Mouse (Mus musculus) limb, embryonic 10.5 days (tissue): ENCODE results near the gene AI467606. TPM values are rescaled to one million over a fixed set of nuclear protein-coding genes. Genes with fewer than 3 reads are reported as not detected.

Experiments
- DNase-seq: peaks from one replicate; pipeline ENCODE4 v3.0.0-alpha.2; 2017; ENCODE audit warnings: low spot score
- H3K27ac ChIP-seq: fragments of 300-500 bp; sonication (generic); 2 replicates; pipeline ENCODE4 v1.5.1; 2016; ENCODE audit warnings: mild to moderate bottlenecking
- H3K27me3 ChIP-seq: fragments of 300-500 bp; sonication (generic); 2 replicates; pipeline ENCODE4 v1.6.1; 2016; ENCODE audit warnings: low read depth, mild to moderate bottlenecking; ENCODE audit not compliant: poor library complexity, severe bottlenecking
- H3K36me3 ChIP-seq: fragments of 300-500 bp; sonication (generic); 2 replicates; pipeline ENCODE4 v1.6.1; 2016; ENCODE audit warnings: mild to moderate bottlenecking, moderate library complexity
- H3K4me1 ChIP-seq: fragments of 300-500 bp; sonication (generic); 2 replicates; pipeline ENCODE4 v1.6.1; 2016
- H3K4me3 ChIP-seq: fragments of 300-500 bp; sonication (generic); 2 replicates; pipeline ENCODE4 v1.5.1; 2016; ENCODE audit warnings: mild to moderate bottlenecking, moderate library complexity
- H3K9me3 ChIP-seq: fragments of 300-500 bp; sonication (generic); replicated peaks from 2 replicates; pipeline ENCODE4 v1.6.1; 2016; ENCODE audit warnings: mild to moderate bottlenecking
- WGBS: fragments of 180-500 bp; shearing (Covaris S2); methylation state at CpG from one replicate; pipeline ENCODE4 v1.1.7; 2016; 5-methylcytosine and 5-hydroxymethylcytosine counted together
- polyA plus RNA-seq: library from polyadenylated mRNA; unstranded; fragments of >200 nt; fragmentation: Nextera tagmentation; extraction: Ambion mirVana; gene quantifications from 2 replicates; pipeline ENCODE4 v1.2.1, GENCODE M21; 2016

Gene AI467606
- 0.36 and 0.86 TPM in 2 replicates for polyA plus RNA-seq

DNA sequence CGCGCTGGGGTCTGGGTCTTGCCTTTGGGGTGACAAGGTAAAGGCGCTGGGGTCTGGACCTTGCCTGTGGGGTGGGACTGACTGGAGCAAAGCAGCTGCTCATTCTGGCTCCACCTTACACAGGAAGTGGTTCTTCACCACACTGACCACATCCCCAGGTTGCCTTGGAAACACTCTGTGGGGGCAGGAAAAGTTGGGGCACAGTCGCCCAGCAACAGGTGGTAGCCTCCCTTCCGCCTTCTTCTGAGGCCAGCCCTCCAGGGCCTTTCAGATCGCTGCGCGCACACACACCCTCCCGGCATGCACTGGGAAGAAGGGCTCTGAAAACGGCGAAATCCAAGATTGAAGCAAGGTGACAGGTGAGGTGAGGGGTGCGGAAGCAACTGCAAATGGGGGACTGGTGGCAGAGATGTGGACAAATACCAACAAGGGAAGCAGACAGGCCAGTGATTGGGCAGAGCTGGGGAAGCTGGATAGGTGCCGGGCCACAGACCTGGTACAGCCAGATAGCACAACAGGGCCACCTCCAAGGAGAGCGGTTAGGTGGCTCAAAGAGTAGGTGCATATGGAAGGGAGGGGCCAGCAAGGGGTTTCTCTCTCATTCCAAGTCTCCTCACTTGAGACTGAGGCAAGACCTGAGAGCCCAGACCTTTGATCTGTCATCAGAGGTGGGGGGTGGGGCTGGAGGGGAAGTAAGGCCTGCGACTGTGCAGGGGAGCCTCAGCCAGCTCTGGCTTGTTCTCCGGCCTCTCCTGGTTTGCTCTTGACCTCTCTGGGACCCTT, at the start of gene AI467606:
Gene AI467606, plus strand, starts transcription at position 246 of the 783 bp plus-strand sequence.
- Histone ChIP-seq H3K27ac (peak within 1 kb of the TSS; percentile 70), H3K36me3 (no peaks in the 10 kb centered on the region), H3K4me3 (peak within 1 kb of the TSS; percentile 18; the same call in 1 of the 2 replicates), H3K27me3 (peaks cover 5% of the 10 kb centered on the region; the same call in 1 of the 2 replicates), H3K4me1 (peaks cover 30% of the 10 kb centered on the region), H3K9me3 (no peaks in the 10 kb centered on the region)
- 61% methylated on average over 16 of the region's 16 CpGs for WGBS
- DNase-seq: no peak

DNA sequence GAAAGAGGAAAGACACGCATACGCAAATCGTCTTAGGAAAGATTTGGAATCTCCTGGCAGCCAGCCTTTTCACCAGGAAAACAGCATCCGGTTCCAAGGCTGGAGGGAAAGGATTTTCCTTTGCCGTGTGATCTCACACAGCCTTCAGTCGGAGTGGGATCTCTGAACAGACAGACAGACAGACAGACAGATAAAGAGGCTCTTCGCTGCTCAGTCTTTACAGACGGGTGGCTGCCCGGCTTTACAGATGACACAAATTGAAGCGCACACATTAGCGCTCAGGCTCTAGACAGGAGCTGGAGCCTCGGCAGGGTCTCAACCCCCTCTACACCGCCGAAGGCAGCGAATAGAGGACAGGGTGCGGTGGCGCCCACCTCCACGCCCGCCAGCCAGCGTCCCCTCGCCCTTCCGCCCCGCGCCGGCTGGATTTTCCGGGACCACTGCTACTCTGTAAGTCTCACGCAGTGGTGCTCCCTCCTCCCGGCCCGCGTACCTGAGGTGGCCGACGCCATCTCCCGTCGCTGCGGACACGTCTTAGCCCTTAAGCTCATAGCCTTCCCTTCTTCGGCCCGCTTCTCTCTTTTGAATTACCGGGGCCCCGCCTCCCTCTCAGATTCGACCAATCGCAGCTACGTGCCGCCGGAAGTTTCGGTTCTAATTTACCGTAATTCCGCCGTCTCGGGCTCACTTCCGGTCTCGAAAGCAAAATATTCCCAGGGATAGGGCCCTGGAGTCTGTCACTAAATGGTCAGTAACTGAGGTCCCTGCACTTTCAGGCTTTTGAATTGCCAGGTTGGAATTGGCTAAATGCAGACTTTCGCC, 49.1 kb upstream of the AI467606 start, which contains the start of gene Kif22:
Gene Kif22, minus strand, starts transcription at position 621 of the 822 bp plus-strand sequence.
- H3K27ac ChIP-seq: peak within 1 kb of the TSS; percentile 94
- under 1% methylated on average over 53 of the region's 53 CpGs for WGBS
- peaks cover 36% of the 10 kb centered on the region for H3K36me3 ChIP-seq
- no peaks in the 10 kb centered on the region for H3K27me3 ChIP-seq
- H3K4me3 ChIP-seq: peak within 1 kb of the TSS; percentile 97
- DNase-seq: peak; percentile 89
- H3K9me3 ChIP-seq: no peaks in the 10 kb centered on the region
- peaks cover 20% of the 10 kb centered on the region for H3K4me1 ChIP-seq

DNA sequence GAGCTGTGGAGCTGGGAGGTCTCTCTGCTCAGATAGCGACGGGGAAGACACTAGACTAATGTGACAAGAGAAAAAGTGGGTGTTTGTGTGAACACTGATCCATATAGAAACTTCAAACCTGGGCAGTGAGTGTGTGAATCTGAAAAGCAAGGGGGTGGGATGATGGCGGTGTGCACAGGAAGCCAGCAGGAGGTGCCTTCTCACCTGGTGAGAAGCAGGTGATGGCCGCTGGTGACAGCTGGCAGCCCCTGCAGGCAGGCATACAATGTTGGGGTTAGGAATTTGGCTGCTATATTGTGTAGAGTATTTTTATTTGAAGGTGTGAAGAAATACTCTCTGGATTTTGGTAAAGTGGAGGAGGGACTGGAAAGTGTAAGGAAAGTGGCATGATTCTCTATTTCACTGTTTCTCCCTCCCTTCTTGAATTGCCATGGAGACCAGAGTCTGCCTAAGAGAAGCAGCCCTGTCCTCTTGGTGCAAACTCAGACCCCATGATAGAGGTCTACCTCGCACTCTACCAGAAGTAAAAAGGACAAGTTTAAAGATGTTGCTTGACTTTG, 36.1 kb upstream of the AI467606 start:
- Histone ChIP-seq H3K36me3 (no peaks in the 10 kb centered on the region), H3K27me3 (no peaks in the 10 kb centered on the region; the same call in 1 of the 2 replicates), H3K4me1 (no peaks in the 10 kb centered on the region), H3K27ac (no peak overlapping the region), H3K4me3 (no peak overlapping the region), H3K9me3 (no peaks in the 10 kb centered on the region)
- DNase-seq: no peak
- WGBS: 69% methylated on average over 5 of the region's 5 CpGs

- Histone ChIP-seq H3K36me3 (no peaks in the 10 kb centered on the region), H3K27me3 (0 out of 2 replicates have a peak, but pooled peaks cover 4% of the 10 kb centered on the region), H3K4me1 (no peaks in the 10 kb centered on the region), H3K4me3 (no peak overlapping the region), H3K27ac (no peak overlapping the region), H3K9me3 (no peaks in the 10 kb centered on the region)
- DNase-seq: no peak
- 87% methylated on average over 6 of the region's 6 CpGs for WGBS
Measured at GRCm38 (mm10) chr7:127065538-127065937, 25.6 kb upstream of the AI467606 start.

GRCm38 (mm10) chr7:127066317-127066716, 24.8 kb upstream of the AI467606 start:
- Histone ChIP-seq H3K9me3 (no peaks in the 10 kb centered on the region), H3K4me3 (no peak overlapping the region), H3K27me3 (0 out of 2 replicates have a peak, but pooled peaks cover 3% of the 10 kb centered on the region), H3K27ac (no peak overlapping the region), H3K4me1 (no peaks in the 10 kb centered on the region), H3K36me3 (no peaks in the 10 kb centered on the region)
- WGBS: 83% methylated on average over 4 of the region's 4 CpGs
- no peak for DNase-seq

DNA sequence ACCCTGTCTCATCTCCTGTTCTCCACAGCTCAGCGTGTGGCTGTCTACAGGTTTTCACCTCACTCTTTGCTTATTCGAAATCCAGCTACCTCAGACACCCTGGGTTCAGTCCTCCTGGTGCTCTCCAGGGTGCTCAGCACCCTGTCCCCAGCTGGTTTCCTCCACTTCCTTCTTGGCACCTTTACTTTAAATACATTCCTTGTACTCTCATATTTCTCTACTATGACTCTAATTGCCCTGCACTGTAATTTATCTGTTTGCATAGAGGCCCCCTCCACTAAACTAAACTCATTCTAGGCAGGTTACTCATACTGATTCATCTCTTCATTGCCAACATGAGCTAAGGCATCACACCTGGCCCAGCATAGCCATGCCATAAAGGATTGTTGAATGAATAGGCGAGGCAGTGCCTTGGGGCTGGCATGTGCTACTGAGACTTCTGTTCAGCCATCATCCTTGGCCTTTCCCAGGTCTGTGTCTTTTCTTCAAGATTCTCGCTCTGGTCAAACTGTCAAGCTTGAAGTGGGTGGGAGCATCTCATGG, 20.2 kb upstream of the AI467606 start:
- DNase-seq: no peak
- H3K36me3 ChIP-seq: no peaks in the 10 kb centered on the region
- no peaks in the 10 kb centered on the region for H3K9me3 ChIP-seq
- H3K27ac ChIP-seq: no peak overlapping the region
- H3K4me3 ChIP-seq: no peak overlapping the region
- no peaks in the 10 kb centered on the region for H3K4me1 ChIP-seq
- 77% methylated on average over 4 of the region's 4 CpGs for WGBS
- H3K27me3 ChIP-seq: no peaks in the 10 kb centered on the region

- H3K9me3 ChIP-seq: no peaks in the 10 kb centered on the region
- H3K4me3 ChIP-seq: no peak overlapping the region
- H3K27me3 ChIP-seq: no peaks in the 10 kb centered on the region
- no peak overlapping the region for H3K27ac ChIP-seq
- 86% methylated on average over 4 of the region's 4 CpGs for WGBS
- no peaks in the 10 kb centered on the region for H3K4me1 ChIP-seq
- H3K36me3 ChIP-seq: no peaks in the 10 kb centered on the region
- no peak for DNase-seq
Measured at GRCm38 (mm10) chr7:127073221-127073620, 17.9 kb upstream of the AI467606 start.

GRCm38 (mm10) chr7:127076188-127076587, 15.0 kb upstream of the AI467606 start:
- no peaks in the 10 kb centered on the region for H3K36me3 ChIP-seq
- H3K27me3 ChIP-seq: no peaks in the 10 kb centered on the region
- H3K4me3 ChIP-seq: no peak overlapping the region
- H3K9me3 ChIP-seq: no peaks in the 10 kb centered on the region
- 93% methylated on average over 5 of the region's 5 CpGs for WGBS
- DNase-seq: no peak
- no peak overlapping the region for H3K27ac ChIP-seq
- H3K4me1 ChIP-seq: 0 out of 2 replicates have a peak, but pooled peaks cover 3% of the 10 kb centered on the region

GRCm38 (mm10) chr7:127077692-127078091, 13.5 kb upstream of the AI467606 start:
- no peaks in the 10 kb centered on the region for H3K27me3 ChIP-seq
- H3K9me3 ChIP-seq: no peaks in the 10 kb centered on the region
- 89% methylated on average over 3 of the region's 3 CpGs for WGBS
- no peaks in the 10 kb centered on the region for H3K36me3 ChIP-seq
- H3K4me1 ChIP-seq: 0 out of 2 replicates have a peak, but pooled peaks cover 3% of the 10 kb centered on the region
- no peak overlapping the region for H3K4me3 ChIP-seq
- H3K27ac ChIP-seq: no peak overlapping the region
- no peak for DNase-seq

DNA sequence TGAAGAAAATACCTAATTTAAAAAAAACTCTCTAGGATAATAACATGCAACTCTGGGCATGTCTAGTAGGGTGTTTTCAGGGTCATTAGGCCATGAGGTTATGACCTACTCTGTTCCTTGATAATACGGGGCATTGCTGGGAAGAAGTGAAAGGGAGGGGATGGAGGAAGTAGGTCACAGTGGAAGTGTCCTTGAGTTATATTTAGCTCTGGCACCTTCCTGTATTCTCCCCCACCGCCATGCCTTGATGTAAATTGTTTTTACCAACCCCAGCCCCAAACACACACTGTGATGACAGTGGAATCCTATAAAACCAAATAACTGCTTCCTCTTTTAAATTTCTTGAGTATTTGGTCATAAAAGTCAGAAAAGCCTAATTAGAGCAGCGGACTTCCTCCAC, 11.1 kb upstream of the AI467606 start:
- Histone ChIP-seq H3K27me3 (no peaks in the 10 kb centered on the region), H3K4me3 (no peak overlapping the region), H3K27ac (no peak overlapping the region), H3K9me3 (no peaks in the 10 kb centered on the region), H3K36me3 (no peaks in the 10 kb centered on the region), H3K4me1 (0 out of 2 replicates have a peak, but pooled peaks cover 3% of the 10 kb centered on the region)
- no peak for DNase-seq
- WGBS: 60% methylated on average over 3 of the region's 3 CpGs

DNA sequence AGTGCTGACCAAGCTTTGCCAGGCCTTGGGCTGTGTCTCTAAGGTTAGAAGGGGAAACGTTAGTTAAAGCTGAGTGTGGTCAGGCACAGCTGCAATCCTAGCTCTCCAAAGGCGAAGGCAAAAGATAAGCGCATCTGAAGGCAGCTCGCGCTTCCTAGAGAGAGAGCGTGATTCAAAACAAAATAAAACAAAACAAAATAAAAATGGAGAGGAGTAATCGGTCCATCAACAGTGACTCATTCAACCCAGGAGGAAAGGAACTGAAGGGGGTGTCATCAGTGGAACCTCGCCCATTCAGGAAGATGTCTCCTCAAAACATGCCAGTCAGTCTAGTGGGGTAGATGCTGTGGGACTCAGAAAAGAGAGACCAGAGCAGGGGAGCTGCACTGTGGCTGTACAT, 8.9 kb upstream of the AI467606 start:
- DNase-seq: no peak
- no peaks in the 10 kb centered on the region for H3K36me3 ChIP-seq

DNA sequence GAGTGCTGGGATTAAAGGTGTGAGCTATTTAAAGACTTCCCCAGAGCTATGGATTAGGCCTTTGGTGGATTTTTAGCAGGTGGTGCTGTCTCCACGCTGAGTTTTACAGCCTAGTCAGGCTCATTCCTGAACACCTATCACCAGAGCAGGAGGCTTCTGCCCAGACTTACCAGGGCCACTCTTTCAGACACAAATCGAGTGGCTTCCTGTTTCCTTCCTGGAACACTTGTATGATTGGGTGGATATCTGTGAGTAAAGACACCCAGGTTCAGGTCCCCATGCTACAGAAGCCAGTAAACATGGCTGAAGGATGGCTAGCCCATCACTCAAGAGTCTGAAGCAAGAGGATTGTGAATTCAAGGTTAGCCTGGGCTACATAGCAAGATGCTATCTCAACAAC, 8.2 kb upstream of the AI467606 start:
- 64% methylated on average over 2 of the region's 2 CpGs for WGBS
- DNase-seq: no peak
- no peaks in the 10 kb centered on the region for H3K27me3 ChIP-seq
- 0 out of 2 replicates have a peak, but pooled peaks cover 3% of the 10 kb centered on the region for H3K4me1 ChIP-seq
- H3K9me3 ChIP-seq: no peaks in the 10 kb centered on the region
- H3K27ac ChIP-seq: no peak overlapping the region
- H3K36me3 ChIP-seq: no peaks in the 10 kb centered on the region
- H3K4me3 ChIP-seq: no peak overlapping the region

More for the DNA sequence above, 8.9 kb upstream of the AI467606 start:
- H3K4me3 ChIP-seq: no peak overlapping the region
- no peaks in the 10 kb centered on the region for H3K9me3 ChIP-seq
- no peak overlapping the region for H3K27ac ChIP-seq
- 85% methylated on average over 8 of the region's 8 CpGs for WGBS
- H3K4me1 ChIP-seq: 0 out of 2 replicates have a peak, but pooled peaks cover 3% of the 10 kb centered on the region
- no peaks in the 10 kb centered on the region for H3K27me3 ChIP-seq
